Mouse (Mus musculus) gastrocnemius, postnatal 10 days (tissue): ENCODE results near the gene Tanc1. TPM values are rescaled to one million over a fixed set of nuclear protein-coding genes. Genes with fewer than 3 reads are reported as not detected.
"Not testable (repeated sequence)": the region's sequence is repeated elsewhere in the genome, so short reads cannot be mapped to it uniquely, and the experiment has no call there.

Source experiments
- DNase-seq: peaks from one replicate; pipeline ENCODE4 v3.0.0; 2021; ENCODE audit warnings: mixed read lengths
- total RNA-seq, 2 experiments: library from RNA; stranded (reverse); gene quantifications; 2 replicates each; pipeline ENCODE4 v1.2.3; 2021

The Tanc1 gene
- total RNA-seq, 2 experiments from 2014 or later: 13.6 to 21.0 TPM

DNA sequence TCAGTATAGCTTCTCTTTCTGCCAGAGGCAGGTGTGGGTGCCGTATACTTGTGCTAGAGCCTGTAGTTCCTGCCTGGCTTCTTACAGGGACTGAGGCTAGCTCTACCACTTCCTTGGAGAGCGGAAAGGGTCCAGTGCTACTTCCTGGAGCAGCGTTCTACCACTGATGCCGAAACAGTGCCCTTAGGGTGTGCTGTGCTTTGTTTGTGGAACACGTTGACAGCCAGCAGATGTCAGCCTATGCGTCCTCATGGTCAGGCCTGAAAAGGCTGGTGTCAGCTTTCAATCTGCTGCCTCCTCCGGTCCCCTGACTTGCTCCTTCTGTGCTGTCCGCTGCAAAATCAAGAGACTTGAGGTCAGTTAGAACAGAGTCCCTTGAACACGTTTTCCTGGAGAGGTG, 218.3 kb downstream of the Tanc1 start:
- no peak for DNase-seq

DNA sequence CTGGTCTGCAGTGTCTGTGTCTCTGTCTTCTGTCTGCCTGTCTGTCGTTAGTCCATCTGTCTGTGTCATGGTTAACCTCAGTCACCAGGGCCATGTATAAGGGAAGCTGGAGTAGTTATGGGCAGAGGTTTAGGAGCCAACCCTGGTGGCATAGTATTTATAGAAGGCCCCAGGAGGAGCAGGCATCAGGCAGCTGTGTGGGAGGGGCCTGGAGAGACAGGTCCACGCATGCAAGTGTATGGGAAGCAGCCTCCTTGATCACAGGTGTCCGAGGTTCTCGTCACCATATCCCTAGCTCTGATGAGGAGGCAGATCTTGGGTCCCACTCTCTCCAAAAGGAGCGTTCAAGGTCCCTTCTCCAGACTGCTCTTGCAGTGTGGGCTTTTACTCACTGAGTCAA, 219.1 kb downstream of the Tanc1 start:
- DNase-seq: no peak

DNA sequence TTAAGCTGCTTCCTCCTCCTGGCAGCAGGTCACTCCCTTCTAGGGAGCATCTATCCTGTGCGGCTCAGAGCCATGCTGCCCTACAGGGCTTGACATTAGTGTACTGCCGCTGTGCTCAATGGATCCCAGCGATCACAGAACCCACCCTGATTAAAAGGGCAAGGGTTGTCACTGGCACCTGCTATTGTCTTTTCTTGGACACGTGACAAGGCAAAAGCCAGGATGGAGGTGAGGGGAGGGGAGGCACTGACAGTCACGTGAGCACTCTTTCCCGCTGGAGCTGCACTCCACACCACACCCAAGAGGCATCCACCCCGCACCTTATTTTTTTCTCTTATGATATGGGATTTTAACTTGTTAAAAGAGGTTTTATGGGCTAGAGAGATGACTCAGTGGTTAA, 220.0 kb downstream of the Tanc1 start:
- no peak for DNase-seq

GRCm38 (mm10) chr2:59838825-59839224, 227.0 kb downstream of the Tanc1 start:
- DNase-seq: no peak

DNA sequence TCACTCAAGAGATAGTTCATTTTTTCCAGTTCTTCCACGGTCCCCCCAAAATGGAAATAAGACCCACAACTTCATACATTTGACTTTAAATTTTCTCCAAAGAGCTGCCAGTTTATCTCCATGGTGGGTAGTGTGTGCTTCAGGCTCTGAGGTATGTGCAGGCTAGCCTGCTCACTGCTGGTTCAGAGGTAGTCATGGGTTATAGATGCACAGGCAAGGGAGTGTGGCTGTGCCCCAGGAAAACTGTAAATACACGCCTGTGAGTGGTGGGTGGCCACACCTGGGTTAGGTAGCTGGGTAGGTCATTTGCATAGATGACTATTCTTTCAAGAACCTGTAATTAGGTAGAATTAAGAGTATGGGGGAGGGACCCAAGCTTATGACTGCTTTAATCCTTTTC, 227.9 kb downstream of the Tanc1 start:
- DNase-seq: no peak

GRCm38 (mm10) chr2:59840191-59840590, 228.3 kb downstream of the Tanc1 start:
- DNase-seq: no peak

GRCm38 (mm10) chr2:59841189-59841939, 229.5 kb downstream of the Tanc1 start:
- DNase-seq: no peak

- no peak for DNase-seq
These were observed 230.1 kb downstream of the Tanc1 start for GRCm38 (mm10) chr2:59841944-59842343.

GRCm38 (mm10) chr2:59842556-59843008, 230.7 kb downstream of the Tanc1 start:
- DNase-seq: no peak

DNA sequence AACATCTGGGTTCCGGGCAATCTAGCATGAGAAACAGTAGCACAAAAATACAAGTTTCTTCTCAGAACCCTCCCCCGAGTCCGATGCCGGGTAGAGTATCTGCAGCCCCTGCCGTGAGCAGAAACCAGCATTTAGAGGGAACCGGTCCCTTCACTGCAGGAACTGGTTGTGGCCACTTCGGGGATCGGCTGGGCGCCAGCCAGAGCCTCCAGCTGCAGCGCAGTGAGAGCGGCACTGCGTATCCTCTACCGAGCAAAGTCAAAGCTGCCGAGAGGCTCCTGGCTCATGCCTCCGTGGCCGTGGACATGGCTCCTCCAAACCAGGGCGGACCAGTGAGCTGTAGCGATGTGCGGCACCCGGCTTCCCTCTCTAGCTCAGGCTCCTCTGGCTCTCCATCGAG, 231.3 kb downstream of the Tanc1 start:
- no peak for DNase-seq

DNA sequence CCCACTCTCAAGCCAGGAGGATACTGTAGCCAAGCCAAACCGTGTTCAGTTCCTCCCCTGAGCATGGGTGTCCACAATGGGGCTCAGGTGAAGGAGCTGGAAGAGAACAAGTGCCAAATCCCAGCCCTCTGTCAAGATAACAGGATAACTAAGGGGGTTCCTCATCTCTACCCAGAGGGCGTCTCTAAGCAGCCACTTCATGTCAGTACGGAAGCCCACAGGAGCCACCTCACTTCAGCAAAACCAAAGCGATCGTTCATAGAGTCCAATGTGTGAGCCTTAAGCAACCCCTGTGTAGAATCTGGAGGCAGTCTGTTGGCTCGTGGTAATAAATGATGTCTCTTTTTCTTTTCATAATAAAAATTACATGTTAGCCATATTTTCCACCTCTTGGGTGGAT, 232.0 kb downstream of the Tanc1 start:
- DNase-seq: no peak

DNA sequence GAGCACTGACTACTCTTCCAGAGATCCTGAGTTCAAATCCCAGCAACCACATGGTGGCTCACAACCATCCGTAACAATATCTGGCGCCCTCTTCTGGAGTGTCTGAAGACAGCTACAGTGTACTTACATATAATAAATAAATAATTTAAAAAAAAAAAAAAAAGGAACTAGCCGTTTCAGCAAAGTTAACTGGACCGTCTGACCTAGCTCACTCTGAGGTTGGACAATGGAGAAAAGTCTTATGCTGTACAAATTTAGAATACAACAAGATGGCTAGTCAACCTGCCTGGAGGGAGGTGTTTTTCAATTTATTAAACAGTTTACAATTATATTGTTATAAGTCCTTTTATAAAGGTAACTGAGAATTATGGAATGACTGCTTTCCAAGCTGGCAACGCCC, 240.0 kb downstream of the Tanc1 start:
- not testable (repeated sequence) for DNase-seq

DNA sequence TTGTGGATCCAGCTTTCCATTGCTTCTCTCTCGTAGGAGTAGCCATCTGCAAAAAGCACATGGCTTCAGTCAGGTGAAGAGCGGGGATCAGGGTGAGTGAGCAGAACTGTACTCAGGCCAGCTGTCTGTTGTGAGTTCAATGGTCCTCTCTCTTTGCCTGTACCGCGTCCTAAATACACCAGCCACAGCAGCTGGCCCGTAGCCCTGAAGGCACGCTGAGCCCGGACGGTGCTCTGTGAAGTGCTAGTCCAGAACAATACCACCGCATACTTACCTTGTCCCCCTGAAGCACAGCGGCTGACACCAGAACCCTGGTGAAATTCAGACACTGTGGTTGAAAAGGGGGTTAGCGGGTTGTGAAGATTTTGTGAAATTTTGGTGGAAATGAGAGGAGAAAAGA, 241.1 kb downstream of the Tanc1 start:
- no peak for DNase-seq

DNA sequence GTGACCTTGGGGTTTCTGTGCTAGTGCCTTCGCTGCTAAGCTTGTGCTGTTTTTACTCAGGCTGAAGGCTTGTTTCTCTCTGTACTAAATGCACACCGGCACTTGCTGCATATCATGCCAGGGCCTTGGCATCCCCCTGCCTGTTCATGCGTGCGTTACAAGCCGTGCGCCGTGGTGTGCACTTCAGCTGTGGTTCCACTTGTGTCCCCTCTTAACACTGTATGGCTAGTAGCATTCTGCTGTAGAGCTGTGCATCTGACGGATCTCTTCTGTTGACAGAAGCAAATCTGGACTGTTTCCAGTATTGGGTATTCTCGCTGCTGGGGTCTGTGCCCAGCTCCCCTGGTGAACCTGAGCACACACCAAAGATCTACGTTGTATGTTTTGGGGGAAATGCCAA, 241.7 kb downstream of the Tanc1 start:
- DNase-seq: no peak

- no peak for DNase-seq
These were observed 242.5 kb downstream of the Tanc1 start for GRCm38 (mm10) chr2:59854363-59854762.

- DNase-seq: no peak
These were observed 250.8 kb downstream of the Tanc1 start for GRCm38 (mm10) chr2:59862618-59863017.

GRCm38 (mm10) chr2:59870526-59870925, 258.7 kb downstream of the Tanc1 start:
- DNase-seq: no peak

GRCm38 (mm10) chr2:59876482-59876881, 264.6 kb downstream of the Tanc1 start:
- DNase-seq: no peak

DNA sequence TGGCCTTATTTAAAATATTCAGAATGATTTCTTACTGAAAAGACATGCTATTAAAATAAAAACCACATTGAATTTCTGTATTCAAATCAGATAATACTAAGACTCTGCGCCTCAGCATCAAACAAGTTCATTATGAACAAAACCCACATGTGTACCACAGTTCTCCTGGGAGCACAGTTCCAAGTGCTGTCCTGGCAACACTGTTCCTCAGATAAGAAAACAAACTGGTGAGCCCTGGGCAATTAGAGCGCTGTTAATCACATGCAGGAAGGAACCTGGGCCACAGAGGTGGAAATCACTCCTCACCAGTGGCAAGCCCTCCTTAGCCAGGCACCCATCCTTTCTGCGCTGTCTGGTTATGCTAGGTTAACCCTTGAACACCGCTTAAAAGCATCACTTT, 265.5 kb downstream of the Tanc1 start:
- no peak for DNase-seq

GRCm38 (mm10) chr2:59878221-59878620, 266.4 kb downstream of the Tanc1 start:
- no peak for DNase-seq

DNA sequence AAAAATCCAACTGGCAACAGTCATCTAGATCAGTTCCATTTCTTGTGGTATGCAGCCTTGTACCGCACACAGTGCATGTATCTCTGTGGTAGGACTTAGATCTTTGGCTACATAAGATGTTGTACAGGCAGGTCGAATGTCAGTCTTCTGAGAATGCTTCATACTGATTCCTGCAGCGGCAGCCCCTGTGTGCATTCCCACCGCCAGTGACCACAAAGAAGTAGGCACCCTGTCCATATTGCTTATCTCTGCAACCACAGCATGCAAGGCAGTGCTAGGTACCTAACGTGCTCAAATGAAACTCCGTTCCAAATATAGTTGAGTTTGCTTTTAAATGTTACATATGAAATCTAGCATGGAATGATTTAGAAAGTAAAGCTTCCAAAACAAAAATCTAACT, 269.6 kb downstream of the Tanc1 start:
- no peak for DNase-seq

GRCm38 (mm10) chr2:59881831-59882741, 270.2 kb downstream of the Tanc1 start, which contains the start of gene Wdsub1:
TSS of gene Wdsub1 (minus strand) at chr2:59882591.
- peak; percentile 94 for DNase-seq

DNA sequence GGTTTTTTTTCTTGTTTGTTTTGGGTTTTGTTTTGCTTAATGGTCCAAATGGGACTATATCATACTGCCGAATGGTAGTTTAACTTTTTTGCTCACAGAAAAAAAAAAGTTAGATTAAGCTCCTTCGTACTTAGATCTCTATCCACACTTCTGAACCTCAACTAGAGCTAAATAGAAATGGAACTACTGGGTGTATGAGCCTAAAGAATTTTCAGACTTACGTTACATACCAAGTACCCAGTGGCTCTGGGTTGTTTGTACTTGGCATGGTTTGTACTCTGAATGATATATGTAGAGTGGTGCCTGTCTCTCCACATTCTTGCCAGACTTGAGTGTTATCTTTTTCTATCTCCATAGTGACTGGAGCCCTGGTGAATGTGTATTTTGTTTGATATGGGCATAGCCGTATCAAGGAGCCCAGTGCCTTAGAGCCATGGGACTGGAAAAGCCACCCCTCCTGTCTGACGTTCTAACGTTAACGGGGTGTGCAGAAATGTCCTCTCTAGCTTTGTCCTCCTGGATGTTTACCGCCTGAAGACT, 271.0 kb downstream of the Tanc1 start:
- no peak for DNase-seq
